Comparison of ENCODE assay signal across 9 mouse cellular contexts in genomic region chr14:54234231-54235040, GRCm38 (mm10). TPM values are rescaled to one million over a fixed set of nuclear protein-coding genes. Genes with fewer than 3 reads are reported as not detected.
A peak's percentile ranks its signal among the peaks of the same experiment; 100 is the strongest.
DNase-seq lines count a peak whose midpoint lies in the region; ATAC-seq lines count a peak whose summit lies in the region.
"Had no signal": no experiment of that assay in that cellular context is flagged by ENCODE, and none has a peak within 500 bp of the region (broad histone marks: within the 10 kb centered on the region; RNA-seq: fewer than 3 reads in every experiment).

No protein-coding gene starts in this region.

- no peak for DNase-seq in hindbrain, embryonic 10.5 days (ENCODE audit: low spot score)
- no peak for DNase-seq in neural tube, embryonic 10.5 days (ENCODE audit: extremely low spot score, low spot score)
- DNase-seq in induced T-regulatory cell, adult 2 months (ENCODE audit: low read depth), result peak; percentile 76
- no peak for DNase-seq in adrenal gland, adult 8-10 months
- DNase-seq: cerebellum, postnatal 36 days had no signal

- no peak for ATAC-seq in hindbrain, embryonic 16.5 days
- no peak for ATAC-seq in neural tube, embryonic 13.5 days (ENCODE audit: low read depth)
- ATAC-seq in stomach, embryonic 15.5 days (ENCODE audit: insufficient read depth, low FRiP score, low read depth), result no peak

- no peak overlapping the region for H3K4me3 ChIP-seq in hindbrain, embryonic 10.5 days
- no peak overlapping the region for H3K4me3 ChIP-seq in hindbrain, embryonic 16.5 days (ENCODE audit: low read length)
- no peak overlapping the region for H3K4me3 ChIP-seq in neural tube, embryonic 13.5 days
- H3K4me3 ChIP-seq in stomach, embryonic 15.5 days (replicated peaks), result no peak overlapping the region

- 86% methylated on average over 20 of the region's 20 CpGs for WGBS in hindbrain, embryonic 10.5 days
- 67% methylated on average over 20 of the region's 20 CpGs for WGBS in hindbrain, embryonic 16.5 days
- WGBS in neural tube, embryonic 13.5 days, result 61% methylated on average over 20 of the region's 20 CpGs
- WGBS in stomach, embryonic 15.5 days, result 77% methylated on average over 20 of the region's 20 CpGs

- H3K4me2 ChIP-seq in hindbrain, embryonic 16.5 days (ENCODE audit: low read length), result no peak overlapping the region
- no peak overlapping the region for H3K4me2 ChIP-seq in neural tube, embryonic 13.5 days
- H3K4me2 ChIP-seq in stomach, embryonic 15.5 days, result no peak overlapping the region

- no peaks in the 10 kb centered on the region for H3K9me3 ChIP-seq in hindbrain, embryonic 10.5 days
- H3K9me3 ChIP-seq in hindbrain, embryonic 16.5 days (ENCODE audit: control insufficient read depth, low read length), result no peaks in the 10 kb centered on the region
- H3K9me3 ChIP-seq in neural tube, embryonic 13.5 days, result no peaks in the 10 kb centered on the region
- no peaks in the 10 kb centered on the region for H3K9me3 ChIP-seq in stomach, embryonic 15.5 days

- H3K4me1 ChIP-seq in hindbrain, embryonic 10.5 days (replicated peaks), result peaks cover 23% of the 10 kb centered on the region
- peaks cover 2% of the 10 kb centered on the region; the same call in 1 of the 2 replicates for H3K4me1 ChIP-seq in hindbrain, embryonic 16.5 days (ENCODE audit: control insufficient read depth, insufficient read depth, low read depth, low read length)
- peaks cover 48% of the 10 kb centered on the region for H3K4me1 ChIP-seq in neural tube, embryonic 13.5 days (replicated peaks)
- H3K4me1 ChIP-seq in stomach, embryonic 15.5 days, result peaks cover 13% of the 10 kb centered on the region

- H3K27me3 ChIP-seq in hindbrain, embryonic 10.5 days (ENCODE audit: insufficient read depth, poor library complexity, severe bottlenecking), result no peaks in the 10 kb centered on the region
- no peaks in the 10 kb centered on the region for H3K27me3 ChIP-seq in hindbrain, embryonic 16.5 days (replicated peaks; ENCODE audit: control insufficient read depth, insufficient read depth, low read length)
- H3K27me3 ChIP-seq in neural tube, embryonic 13.5 days, result no peaks in the 10 kb centered on the region
- H3K27me3 ChIP-seq in stomach, embryonic 15.5 days (replicated peaks), result no peaks in the 10 kb centered on the region

- peaks cover 36% of the 10 kb centered on the region for H3K36me3 ChIP-seq in hindbrain, embryonic 10.5 days
- no peaks in the 10 kb centered on the region for H3K36me3 ChIP-seq in hindbrain, embryonic 16.5 days (ENCODE audit: control insufficient read depth, insufficient read depth, low read length)
- H3K36me3 ChIP-seq in neural tube, embryonic 13.5 days, result peaks cover 11% of the 10 kb centered on the region
- H3K36me3 ChIP-seq in stomach, embryonic 15.5 days, result peaks cover 8% of the 10 kb centered on the region; the same call in 1 of the 2 replicates

- peak overlapping the region; percentile 53; the same call in 1 of the 2 replicates for H3K27ac ChIP-seq in hindbrain, embryonic 10.5 days
- no peak overlapping the region for H3K27ac ChIP-seq in hindbrain, embryonic 16.5 days (ENCODE audit: low read depth, low read length)
- H3K27ac ChIP-seq in neural tube, embryonic 13.5 days (replicated peaks), result peak overlapping the region; percentile 75
- H3K27ac ChIP-seq in stomach, embryonic 15.5 days, result peak overlapping the region; percentile 76

- H3K9ac ChIP-seq in hindbrain, embryonic 16.5 days (ENCODE audit: low read depth, low read length), result no peak overlapping the region
- H3K9ac ChIP-seq in neural tube, embryonic 13.5 days, result peak overlapping the region; percentile 5
- H3K9ac ChIP-seq in stomach, embryonic 15.5 days, result no peak overlapping the region

RNA-seq across cellular contexts. Expression of gene Dad1, which starts 19.5 kb away (rescaled TPM):
- polyA plus RNA-seq in hindbrain, embryonic 10.5 days (2016; fragmentation: Nextera tagmentation; extraction: Ambion mirVana), result 243 and 271 TPM in 2 replicates
- 391 and 409 TPM in 2 replicates for polyA plus RNA-seq in hindbrain, embryonic 16.5 days (2015; fragmentation: Nextera tagmentation; extraction: Ambion mirVana)
- polyA plus RNA-seq in neural tube, embryonic 13.5 days (2015; fragmentation: Nextera tagmentation; extraction: Ambion mirVana), result 416 and 437 TPM in 2 replicates
- polyA plus RNA-seq in stomach, embryonic 15.5 days (2015; fragmentation: Nextera tagmentation; extraction: Ambion mirVana), result 436 and 440 TPM in 2 replicates
- 100 to 1,000 TPM; 387 to 496 (median 428) TPM for total RNA-seq in adrenal gland, adult 8-10 months (2022)

RNA-seq across cellular contexts. Expression of gene Abhd4, which starts 19.6 kb away (rescaled TPM):
- polyA plus RNA-seq in hindbrain, embryonic 10.5 days (2016; fragmentation: Nextera tagmentation; extraction: Ambion mirVana), result 39.6 and 44.7 TPM in 2 replicates
- 70.3 and 75.2 TPM in 2 replicates for polyA plus RNA-seq in hindbrain, embryonic 16.5 days (2015; fragmentation: Nextera tagmentation; extraction: Ambion mirVana)
- polyA plus RNA-seq in neural tube, embryonic 13.5 days (2015; fragmentation: Nextera tagmentation; extraction: Ambion mirVana), result 60.4 and 72.4 TPM in 2 replicates
- 43.1 and 44.1 TPM in 2 replicates for polyA plus RNA-seq in stomach, embryonic 15.5 days (2015; fragmentation: Nextera tagmentation; extraction: Ambion mirVana)
- 100 to 1,000 TPM; 810 to 947 (median 895) TPM for total RNA-seq in adrenal gland, adult 8-10 months (2022)

RNA-seq across cellular contexts. Expression of gene Olfr49, which starts 50.3 kb away (rescaled TPM):
- not detected in 2 replicates for polyA plus RNA-seq in hindbrain, embryonic 10.5 days (2016; fragmentation: Nextera tagmentation; extraction: Ambion mirVana)
- polyA plus RNA-seq in hindbrain, embryonic 16.5 days (2015; fragmentation: Nextera tagmentation; extraction: Ambion mirVana), result not detected in 2 replicates
- not detected in 2 replicates for polyA plus RNA-seq in neural tube, embryonic 13.5 days (2015; fragmentation: Nextera tagmentation; extraction: Ambion mirVana)
- polyA plus RNA-seq in stomach, embryonic 15.5 days (2015; fragmentation: Nextera tagmentation; extraction: Ambion mirVana), result not detected in 2 replicates
- under 1 TPM in 1 of 4 experiments, not detected in 3; 0.05 TPM for total RNA-seq in adrenal gland, adult 8-10 months (2022)
- total RNA-seq: granulocyte monocyte progenitor cell, adult 5-6 weeks had no signal
